Mouse (Mus musculus) neural tube, embryonic 10.5 days (tissue): Measurements from ENCODE around the gene Stard13.

Experiments used
- DNase-seq: peaks from one replicate; pipeline ENCODE4 v3.0.0-alpha.2; 2017; ENCODE audit warnings: low spot score; ENCODE audit errors: extremely low spot score

Gene Stard13

GRCm38 (mm10) chr5:151228367-151229005 is 5.2 kb downstream of the Stard13 start:
- DNase-seq = no peak

- no peak for DNase-seq
Observed at GRCm38 (mm10) chr5:151223696-151224366, 9.8 kb downstream of the Stard13 start.

- no peak for DNase-seq
Observed at GRCm38 (mm10) chr5:151222791-151223190, 10.8 kb downstream of the Stard13 start.

- DNase-seq = peak; percentile 33
Observed at GRCm38 (mm10) chr5:151218689-151219115, 14.9 kb downstream of the Stard13 start.

GRCm38 (mm10) chr5:151213097-151213496 is 20.5 kb downstream of the Stard13 start:
- no peak for DNase-seq

GRCm38 (mm10) chr5:151210869-151211268 is 22.8 kb downstream of the Stard13 start:
- DNase-seq = no peak

- no peak for DNase-seq
Observed at GRCm38 (mm10) chr5:151210060-151210459, 23.6 kb downstream of the Stard13 start.

GRCm38 (mm10) chr5:151205017-151205416 is 28.6 kb downstream of the Stard13 start:
- DNase-seq = no peak

GRCm38 (mm10) chr5:151202925-151203324 is 30.7 kb downstream of the Stard13 start:
- no peak for DNase-seq

- no peak for DNase-seq
Observed at GRCm38 (mm10) chr5:151201220-151201619, 32.4 kb downstream of the Stard13 start.

GRCm38 (mm10) chr5:151199235-151199634 is 34.4 kb downstream of the Stard13 start:
- no peak for DNase-seq

GRCm38 (mm10) chr5:151196603-151197272 is 36.9 kb downstream of the Stard13 start:
- no peak for DNase-seq

GRCm38 (mm10) chr5:151193885-151194520 is 39.6 kb downstream of the Stard13 start:
- no peak for DNase-seq

GRCm38 (mm10) chr5:151192266-151192665 is 41.4 kb downstream of the Stard13 start:
- no peak for DNase-seq

GRCm38 (mm10) chr5:151190764-151191163 is 42.9 kb downstream of the Stard13 start:
- DNase-seq = no peak

GRCm38 (mm10) chr5:151189789-151190378 is 43.8 kb downstream of the Stard13 start:
- DNase-seq = peak; percentile 74

- no peak for DNase-seq
Observed at GRCm38 (mm10) chr5:151189321-151189720, 44.3 kb downstream of the Stard13 start.

- no peak for DNase-seq
Observed at GRCm38 (mm10) chr5:151188659-151189058, 45.0 kb downstream of the Stard13 start.

GRCm38 (mm10) chr5:151187336-151187735 is 46.3 kb downstream of the Stard13 start:
- no peak for DNase-seq

- DNase-seq = no peak
Observed at GRCm38 (mm10) chr5:151185286-151185856, 48.3 kb downstream of the Stard13 start.

GRCm38 (mm10) chr5:151183656-151184240 is 49.9 kb downstream of the Stard13 start:
- DNase-seq = no peak
